Mouse (Mus musculus) liver, adult 2 months (tissue): Measurements from ENCODE around the gene 4930404N11Rik. TPM values are rescaled to one million over a fixed set of nuclear protein-coding genes. Genes with fewer than 3 reads are reported as not detected.

Source experiments
- DNase-seq: peaks from one replicate; pipeline ENCODE4 v3.0.0-alpha.2; 2011; ENCODE audit warnings: low read depth, low spot score; ENCODE audit errors: extremely low read depth
- H3K27ac ChIP-seq: fragments of 200-500 bp; replicated peaks from 2 replicates; pipeline ENCODE4 v1.5.1; 2012; ENCODE audit warnings: low read depth, mild to moderate bottlenecking, control low read depth, inconsistent platforms, low read length; ENCODE audit not compliant: insufficient read depth
- H3K27me3 ChIP-seq: fragments of 200-500 bp; 2 replicates; pipeline ENCODE4 v1.6.1; 2012; ENCODE audit warnings: mild to moderate bottlenecking, moderate library complexity, low read length, inconsistent platforms; ENCODE audit not compliant: control insufficient read depth, insufficient read depth
- H3K36me3 ChIP-seq: fragments of 200-500 bp; 2 replicates; pipeline ENCODE4 v1.6.1; 2012; ENCODE audit warnings: low read length, inconsistent platforms; ENCODE audit not compliant: control insufficient read depth, insufficient read depth
- H3K4me1 ChIP-seq: fragments of 200-500 bp; 2 replicates; pipeline ENCODE4 v1.6.1; 2011; ENCODE audit warnings: low read length; ENCODE audit not compliant: control insufficient read depth, insufficient read depth
- H3K4me3 ChIP-seq: fragments of 200-500 bp; 2 replicates; pipeline ENCODE4 v1.5.1; 2011; ENCODE audit warnings: low read depth, mild to moderate bottlenecking, control low read depth, low read length, moderate library complexity; ENCODE audit not compliant: insufficient read depth
- H3K79me2 ChIP-seq: fragments of 200-500 bp; 2 replicates; pipeline ENCODE4 v1.6.1; 2012; ENCODE audit warnings: inconsistent platforms, mild to moderate bottlenecking, low read length, moderate library complexity; ENCODE audit not compliant: control insufficient read depth, insufficient read depth
- H3K9ac ChIP-seq: fragments of 200-500 bp; 2 replicates; pipeline ENCODE4 v1.6.1; 2012; ENCODE audit warnings: low read depth, mild to moderate bottlenecking, control low read depth, inconsistent platforms, low read length
- CTCF ChIP-seq: fragments of 200-500 bp; IDR thresholded peaks from 2 replicates; pipeline ENCODE4 v1.5.1; 2011; ENCODE audit warnings: low read depth, low read length, control low read depth
- POLR2A ChIP-seq: fragments of 200-500 bp; IDR thresholded peaks from 2 replicates; pipeline ENCODE4 v1.6.1; 2011; ENCODE audit warnings: low read length, control low read depth; ENCODE audit not compliant: insufficient read depth; ENCODE audit errors: extremely low read depth
- WGBS: fragments of 180-500 bp; shearing (Covaris S2); methylation state at CpG from one replicate; pipeline ENCODE4 v1.1.7; 2018; 5-methylcytosine and 5-hydroxymethylcytosine counted together
- polyA plus RNA-seq: library from polyadenylated mRNA; depleted of rRNA; stranded (reverse); fragments of >200 nt; gene quantifications from 2 replicates; pipeline ENCODE4 v1.2.3, GENCODE M21; 2012
- total RNA-seq: library from RNA; depleted of rRNA; stranded (reverse); fragments of >200 nt; gene quantifications from 2 replicates; pipeline ENCODE4 v1.2.3, GENCODE M21; 2014

The 4930404N11Rik gene
- total and polyA plus RNA-seq, 2 experiments, result 0.12 TPM; not detected in 1

DNA sequence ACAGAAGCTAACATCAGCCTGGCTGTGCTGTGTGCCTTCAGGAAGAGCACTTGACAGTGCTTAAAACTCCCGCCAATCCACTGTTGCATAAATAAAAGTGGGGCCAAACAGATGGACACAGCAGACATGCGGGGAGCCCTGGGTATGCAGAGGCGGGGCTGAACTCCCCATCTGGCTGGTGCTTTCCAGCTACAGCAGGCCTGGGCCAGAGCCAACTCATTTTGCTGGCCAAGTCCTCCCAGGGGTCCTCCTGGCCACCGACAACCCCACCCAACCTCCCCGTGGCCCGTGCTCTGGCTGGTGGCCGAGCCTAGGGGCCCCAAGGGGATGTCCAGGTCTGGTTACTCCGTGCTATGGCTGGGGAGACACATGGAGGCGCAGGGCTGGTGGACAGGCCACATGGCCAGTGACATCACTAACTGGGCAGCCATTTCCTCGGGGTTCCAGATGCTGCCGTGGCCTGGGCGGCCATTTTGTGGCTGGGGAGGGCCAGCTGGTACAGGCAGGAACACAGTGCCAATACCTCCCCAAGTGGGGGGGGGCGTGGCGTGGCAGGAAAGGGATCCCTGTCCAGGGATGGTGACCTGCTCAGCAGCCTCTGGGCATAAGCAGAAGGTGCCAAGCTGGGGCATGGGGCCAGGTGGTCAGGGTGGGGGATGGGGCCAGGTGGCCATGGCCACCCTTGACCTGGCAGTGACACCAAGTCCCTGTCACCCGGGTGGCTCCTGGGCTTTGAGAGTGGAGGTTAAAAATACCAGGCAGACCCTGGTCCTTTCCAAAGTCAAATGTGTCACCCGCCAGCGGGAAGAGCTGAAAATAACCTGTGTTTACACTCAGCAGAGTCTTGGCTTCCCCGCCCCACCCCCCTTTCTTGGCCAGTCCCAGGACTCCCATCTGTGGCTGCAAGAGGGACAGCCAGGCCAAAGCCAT lies 46.1 kb upstream of the 4930404N11Rik start:
- Histone ChIP-seq H3K27ac (peak overlapping the region; percentile 89), H3K36me3 (peaks cover 6% of the 10 kb centered on the region; the same call in 1 of the 2 replicates), H3K4me3 (peak overlapping the region; percentile 7; the same call in 1 of the 2 replicates), H3K79me2 (peaks cover 21% of the 10 kb centered on the region; the same call in 1 of the 2 replicates), H3K4me1 (peaks cover 70% of the 10 kb centered on the region), H3K27me3 (no peaks in the 10 kb centered on the region), H3K9ac (peak overlapping the region; percentile 57)
- 13% methylated on average over 18 of the region's 18 CpGs for WGBS
- no peak for TF ChIP-seq POLR2A
- TF ChIP-seq CTCF, result no peak
- DNase-seq, result peak; percentile 95

DNA sequence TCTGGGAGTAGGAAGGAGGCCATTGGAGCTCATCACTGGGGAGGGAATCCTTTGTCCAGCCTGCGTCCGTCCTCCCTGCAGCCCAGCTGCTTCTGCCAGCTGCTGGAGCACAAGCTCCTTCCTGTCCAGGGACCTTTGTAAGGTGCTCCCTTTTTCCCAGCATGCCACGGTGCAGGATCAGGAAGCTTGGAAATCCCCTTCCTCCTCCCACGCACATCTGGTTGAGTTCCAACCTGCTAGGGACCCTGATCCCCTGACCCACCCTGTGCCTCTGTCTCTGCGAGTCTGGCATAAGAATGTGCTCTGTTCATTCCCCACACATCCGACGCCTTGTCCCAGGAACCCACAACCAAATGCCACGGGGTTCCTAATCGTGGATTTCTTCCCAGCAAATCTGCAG lies 45.4 kb upstream of the 4930404N11Rik start:
- peaks cover 65% of the 10 kb centered on the region for H3K4me1 ChIP-seq
- no peak overlapping the region for H3K9ac ChIP-seq
- 54% methylated on average over 9 of the region's 9 CpGs for WGBS
- peaks cover 17% of the 10 kb centered on the region; the same call in 1 of the 2 replicates for H3K79me2 ChIP-seq
- TF ChIP-seq POLR2A, result no peak
- TF ChIP-seq CTCF, result no peak
- no peak for DNase-seq
- peak overlapping the region; percentile 89 for H3K27ac ChIP-seq
- H3K36me3 ChIP-seq, result peaks cover 10% of the 10 kb centered on the region; the same call in 1 of the 2 replicates
- no peaks in the 10 kb centered on the region for H3K27me3 ChIP-seq
- no peak overlapping the region for H3K4me3 ChIP-seq

DNA sequence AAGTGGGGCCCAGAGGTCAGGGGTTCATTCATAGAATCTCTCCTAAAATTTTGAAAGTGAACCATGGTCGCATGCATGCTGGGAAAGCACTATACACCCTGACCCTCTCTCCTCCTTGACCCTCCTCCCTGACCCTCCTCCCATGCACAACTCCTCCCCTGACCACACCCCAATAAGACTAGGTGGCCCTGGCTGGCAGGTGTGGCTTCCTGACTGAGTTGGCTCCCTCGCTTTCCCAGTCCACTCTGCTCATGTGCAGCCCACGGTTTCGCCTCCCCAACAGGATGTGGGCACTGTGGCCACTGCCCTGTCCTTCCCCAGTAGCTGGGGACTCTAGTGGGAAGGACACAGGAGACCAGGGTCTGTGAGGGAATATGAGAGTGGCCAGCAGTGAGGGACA lies 44.7 kb upstream of the 4930404N11Rik start:
- Histone ChIP-seq H3K4me3 (no peak overlapping the region), H3K79me2 (peaks cover 10% of the 10 kb centered on the region; the same call in 1 of the 2 replicates), H3K9ac (peak overlapping the region; percentile 18; the same call in 1 of the 2 replicates), H3K27me3 (no peaks in the 10 kb centered on the region), H3K4me1 (peaks cover 62% of the 10 kb centered on the region), H3K27ac (peak overlapping the region; percentile 89), H3K36me3 (peaks cover 14% of the 10 kb centered on the region; the same call in 1 of the 2 replicates)
- no peak for TF ChIP-seq CTCF
- no peak for TF ChIP-seq POLR2A
- WGBS, result 16% methylated on average over 4 of the region's 4 CpGs
- DNase-seq, result peak; percentile 54

GRCm38 (mm10) chr10:81409330-81409729 lies 43.7 kb upstream of the 4930404N11Rik start:
- Histone ChIP-seq H3K4me3 (no peak overlapping the region), H3K4me1 (peaks cover 53% of the 10 kb centered on the region), H3K9ac (peak overlapping the region; percentile 6; the same call in 1 of the 2 replicates), H3K27ac (peak overlapping the region; percentile 14; the same call in 1 of the 2 replicates), H3K27me3 (no peaks in the 10 kb centered on the region), H3K36me3 (peaks cover 17% of the 10 kb centered on the region; the same call in 1 of the 2 replicates), H3K79me2 (peaks cover 10% of the 10 kb centered on the region; the same call in 1 of the 2 replicates)
- DNase-seq, result no peak
- no peak for TF ChIP-seq POLR2A
- TF ChIP-seq CTCF, result no peak
- 50% methylated on average over 8 of the region's 8 CpGs for WGBS

DNA sequence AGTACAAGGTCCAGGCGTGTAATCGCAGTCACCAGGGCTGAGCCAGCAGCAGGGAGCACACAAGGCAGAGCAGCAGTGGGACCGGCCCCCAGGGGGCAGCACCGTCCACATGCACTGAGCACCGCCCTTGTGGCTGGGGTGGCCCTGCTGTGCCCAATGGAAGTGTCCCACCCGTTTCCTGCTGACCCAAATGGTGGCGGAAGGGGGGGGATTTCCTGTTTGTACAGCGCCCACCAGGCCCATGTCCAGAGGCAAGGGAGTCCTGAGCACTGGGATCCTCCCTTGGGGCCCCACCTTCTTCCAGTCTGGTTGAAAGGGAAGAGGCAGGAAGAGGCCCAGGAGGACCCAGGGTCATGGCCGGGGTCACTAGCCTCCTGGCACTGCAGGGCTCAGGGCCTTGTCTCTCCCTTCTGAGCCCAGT lies 43.3 kb upstream of the 4930404N11Rik start:
- Histone ChIP-seq H3K9ac (no peak overlapping the region), H3K79me2 (peaks cover 10% of the 10 kb centered on the region; the same call in 1 of the 2 replicates), H3K4me3 (no peak overlapping the region), H3K4me1 (peaks cover 51% of the 10 kb centered on the region), H3K27me3 (no peaks in the 10 kb centered on the region), H3K27ac (peak overlapping the region; percentile 14; the same call in 1 of the 2 replicates), H3K36me3 (peaks cover 19% of the 10 kb centered on the region; the same call in 1 of the 2 replicates)
- whole genome bisulfite sequencing, result 10% methylated on average over 9 of the region's 9 CpGs
- TF ChIP-seq POLR2A, result no peak
- DNase-seq, result peak; percentile 86

DNA sequence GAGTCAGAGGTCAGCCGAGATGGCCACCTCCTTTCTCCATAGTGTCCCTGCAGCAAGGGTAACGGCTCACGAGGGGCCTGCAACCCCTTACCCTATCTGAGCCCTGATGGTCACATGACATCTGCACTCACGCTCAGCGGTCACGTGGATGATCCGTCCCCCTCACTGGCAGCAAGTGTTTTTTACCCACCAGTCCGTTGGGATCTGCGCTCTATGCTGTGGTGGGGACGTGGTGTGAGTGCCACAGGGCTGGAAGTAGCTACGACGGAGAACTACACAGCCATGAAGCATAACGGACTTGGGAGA lies 42.8 kb upstream of the 4930404N11Rik start:
- Histone ChIP-seq H3K36me3 (peaks cover 19% of the 10 kb centered on the region; the same call in 1 of the 2 replicates), H3K9ac (peak overlapping the region; percentile 3; the same call in 1 of the 2 replicates), H3K27me3 (no peaks in the 10 kb centered on the region), H3K27ac (peak overlapping the region; percentile 11; the same call in 1 of the 2 replicates), H3K79me2 (peaks cover 6% of the 10 kb centered on the region; the same call in 1 of the 2 replicates), H3K4me1 (peaks cover 47% of the 10 kb centered on the region), H3K4me3 (no peak overlapping the region)
- no peak for TF ChIP-seq CTCF
- no peak for DNase-seq
- 75% methylated on average over 13 of the region's 13 CpGs for WGBS
